Mouse (Mus musculus) E14TG2a.4 (cell line): ENCODE measurements around the gene Gramd2.
"Not testable (repeated sequence)": the region's sequence is repeated elsewhere in the genome, so short reads cannot be mapped to it uniquely, and the experiment has no call there.

Source experiments
- H3K27me3 ChIP-seq: 2 replicates; pipeline ENCODE4 v1.6.1; 2014; ENCODE audit warnings: low read length, control low read depth; ENCODE audit not compliant: insufficient read depth
- H3K36me3 ChIP-seq: 2 replicates; pipeline ENCODE4 v1.6.1; 2014; ENCODE audit warnings: low read length, control low read depth; ENCODE audit not compliant: insufficient read depth
- H3K4me1 ChIP-seq: replicated peaks from 2 replicates; pipeline ENCODE4 v1.6.1; 2014; ENCODE audit warnings: low read depth, low read length, control low read depth
- H3K4me3 ChIP-seq: replicated peaks from 2 replicates; pipeline ENCODE4 v1.5.1; 2014; ENCODE audit warnings: mild to moderate bottlenecking, low read length
- H3K9me3 ChIP-seq: 2 replicates; pipeline ENCODE4 v1.6.1; 2014; ENCODE audit warnings: low read length, control low read depth
- CTCF ChIP-seq: conservative IDR thresholded peaks from 2 replicates; pipeline ENCODE4 v1.5.1; 2014; ENCODE audit warnings: low read length
- NANOG ChIP-seq: IDR thresholded peaks from 2 replicates; pipeline ENCODE4 v1.6.1; 2014; ENCODE audit warnings: borderline replicate concordance, low read length, mixed read lengths
- POU5F1 ChIP-seq: IDR thresholded peaks from 2 replicates; pipeline ENCODE4 v1.6.1; 2014; ENCODE audit warnings: low read length, borderline replicate concordance

The Gramd2 gene

GRCm38 (mm10) chr9:59760515-59760914, 80.6 kb downstream of the Gramd2 start:
- no peaks in the 10 kb centered on the region for H3K4me1 ChIP-seq
- TF ChIP-seq POU5F1 (no peak), NANOG (no peak), CTCF (no peak)

GRCm38 (mm10) chr9:59766966-59767461, 87.1 kb downstream of the Gramd2 start:
- not testable (repeated sequence) for H3K4me1 ChIP-seq, H3K9me3 ChIP-seq, H3K36me3 ChIP-seq, H3K27me3 ChIP-seq
- peak overlapping the region; percentile 48; the same call in 1 of the 2 replicates for H3K4me3 ChIP-seq

More at GRCm38 (mm10) chr9:59760515-59760914, 80.6 kb downstream of the Gramd2 start:
- H3K27me3 ChIP-seq = no peaks in the 10 kb centered on the region
- H3K4me3 ChIP-seq = no peak overlapping the region
- H3K9me3 ChIP-seq = no peaks in the 10 kb centered on the region
- H3K36me3 ChIP-seq = no peaks in the 10 kb centered on the region
